Mouse (Mus musculus) liver, postnatal 0 days (tissue): Measurements from ENCODE around the gene Tmem236.

Experiments used
- CTCF ChIP-seq: sonication (generic); IDR thresholded peaks from 2 replicates; pipeline ENCODE4 v1.5.1; 2016; ENCODE audit warnings: antibody characterized with exemption, low read depth
- EP300 ChIP-seq: IDR thresholded peaks from 2 replicates; pipeline ENCODE4 v1.6.1; 2016; ENCODE audit warnings: antibody characterized with exemption, low read depth, mild to moderate bottlenecking

DNA sequence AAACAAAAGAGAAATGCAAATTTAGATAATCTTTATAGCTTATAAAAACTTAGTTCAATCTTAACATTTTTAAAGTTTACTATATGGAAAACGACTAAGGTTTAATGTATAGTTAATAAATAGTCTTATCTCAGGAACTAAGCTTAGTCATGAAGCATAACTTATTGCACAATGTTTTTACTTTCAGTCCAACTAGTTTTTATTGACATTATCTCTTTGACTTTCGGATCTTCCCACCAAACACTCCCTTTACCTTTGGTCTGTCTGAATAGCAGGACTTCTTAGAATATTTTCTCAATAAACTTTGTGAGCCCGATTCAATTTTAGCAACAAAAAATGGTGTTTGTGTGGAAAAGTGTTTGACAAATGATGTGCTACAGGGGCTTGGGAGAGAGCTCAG lies 42.3 kb downstream of the Tmem236 start:
- TF ChIP-seq CTCF = no peak
- TF ChIP-seq EP300 = no peak
